Mouse (Mus musculus) liver, embryonic 14.5 days (tissue): ENCODE data around the gene Dnhd1.
"Not testable (repeated sequence)": the region's sequence is repeated elsewhere in the genome, so short reads cannot be mapped to it uniquely, and the experiment has no call there.

Experiments used
- CTCF ChIP-seq: IDR thresholded peaks from 2 replicates; pipeline ENCODE4 v1.5.1; 2016; ENCODE audit warnings: antibody characterized with exemption, low read depth, control low read depth
- EP300 ChIP-seq: IDR thresholded peaks from 2 replicates; pipeline ENCODE4 v1.6.1; 2016; ENCODE audit warnings: antibody characterized with exemption, low read depth

DNA sequence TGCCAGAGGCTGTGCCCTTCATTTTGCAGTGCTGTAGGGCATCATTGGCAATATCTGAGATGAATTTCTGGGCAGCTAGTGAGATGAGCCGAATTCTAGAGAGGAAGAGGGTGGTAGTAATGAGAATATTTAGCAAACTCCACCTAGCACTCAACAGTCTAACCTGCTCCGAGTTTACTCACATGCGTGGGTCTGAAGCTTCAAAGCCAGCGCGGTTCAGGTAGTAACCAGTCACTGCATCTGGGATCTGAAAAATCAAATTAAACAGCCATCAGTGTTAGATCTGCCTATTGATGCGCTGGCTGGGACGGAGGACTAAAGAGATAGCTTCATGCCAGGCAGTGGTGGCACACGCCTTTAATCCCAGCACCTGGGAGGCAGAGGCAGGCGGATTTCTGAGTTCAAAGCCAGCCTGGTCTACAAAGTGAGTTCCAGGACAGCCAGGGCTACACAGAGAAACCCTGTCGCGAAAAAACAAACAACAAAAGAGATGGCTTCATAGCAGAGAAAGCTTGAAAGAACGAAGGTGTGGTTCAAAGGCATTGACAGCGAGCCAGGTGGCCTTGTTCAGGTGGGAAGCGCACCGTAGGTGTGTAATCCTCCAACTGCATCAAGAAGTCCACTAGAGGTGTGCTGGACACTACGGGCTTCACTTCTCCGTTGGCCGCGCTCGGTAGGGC, 92.8 kb downstream of the Dnhd1 start:
- not testable (repeated sequence) for TF ChIP-seq EP300, CTCF
